10 mouse cellular contexts compared by ENCODE assay signal in the genomic region with DNA sequence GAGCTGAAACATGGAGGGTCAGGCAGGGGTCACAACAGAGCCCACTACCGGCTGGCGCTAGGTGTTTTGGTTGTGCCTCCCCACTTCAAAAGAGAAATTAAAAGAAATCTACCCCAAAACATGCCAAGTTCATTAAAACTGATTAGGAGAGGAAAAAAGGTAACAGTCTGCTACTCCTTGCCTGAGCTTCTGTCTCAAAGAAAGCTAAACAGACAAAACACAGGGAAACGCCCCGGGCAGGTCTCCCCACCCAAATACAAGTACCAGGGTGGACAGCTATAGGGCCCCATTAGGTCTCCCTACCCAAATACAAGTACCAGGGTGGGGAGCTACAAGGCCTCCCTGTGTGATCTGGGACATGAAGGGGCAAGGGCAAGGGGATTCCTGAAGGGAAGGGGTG. TPM values are rescaled to one million over a fixed set of nuclear protein-coding genes. Genes with fewer than 3 reads are reported as not detected.
A peak's percentile ranks its signal among the peaks of the same experiment; 100 is the strongest.
DNase-seq lines count a peak whose midpoint lies in the region; ATAC-seq and TF ChIP-seq lines count a peak whose summit lies in the region.
"Had no signal": no experiment of that assay in that cellular context is flagged by ENCODE, and none has a peak within 500 bp of the region (broad histone marks: within the 10 kb centered on the region; RNA-seq: fewer than 3 reads in every experiment).

A gene (plus strand): TSS at position 301 of the 400 bp plus-strand sequence.

- no peaks in the 10 kb centered on the region; the same call in 1 of the 2 replicates for H3K36me3 ChIP-seq in forebrain, embryonic 11.5 days (ENCODE audit: control insufficient read depth, insufficient read depth, low read length)
- 0 out of 2 replicates have a peak, but pooled peaks cover 7% of the 10 kb centered on the region for H3K36me3 ChIP-seq in hindbrain, postnatal 0 days (ENCODE audit: insufficient read depth, low read length)
- peaks cover 42% of the 10 kb centered on the region for H3K36me3 ChIP-seq in neural tube, embryonic 13.5 days

- ATAC-seq in forebrain, embryonic 11.5 days (replicated peaks; ENCODE audit: low FRiP score) = no peak
- no peak for ATAC-seq in hindbrain, postnatal 0 days
- ATAC-seq in neural tube, embryonic 13.5 days (ENCODE audit: low read depth) = no peak

- peaks cover 9% of the 10 kb centered on the region for H3K4me1 ChIP-seq in forebrain, embryonic 11.5 days (replicated peaks; ENCODE audit: control insufficient read depth, insufficient read depth, low read length)
- H3K4me1 ChIP-seq in hindbrain, postnatal 0 days (ENCODE audit: insufficient read depth, low read length) = peaks cover 9% of the 10 kb centered on the region
- H3K4me1 ChIP-seq in neural tube, embryonic 13.5 days (replicated peaks) = peaks cover 39% of the 10 kb centered on the region

- no peak within 1 kb of the TSS for H3K9ac ChIP-seq in forebrain, embryonic 11.5 days (ENCODE audit: low read length)
- H3K9ac ChIP-seq in hindbrain, postnatal 0 days (replicated peaks; ENCODE audit: low read length) = peak within 1 kb of the TSS; percentile 97; the same call in 1 of the 2 replicates
- peak within 1 kb of the TSS; percentile 61; the same call in 1 of the 2 replicates for H3K9ac ChIP-seq in neural tube, embryonic 13.5 days

- WGBS in forebrain, embryonic 11.5 days = 97% methylated on average over 4 of the region's 4 CpGs
- 97% methylated on average over 4 of the region's 4 CpGs for WGBS in hindbrain, postnatal 0 days
- WGBS in neural tube, embryonic 13.5 days = 96% methylated on average over 4 of the region's 4 CpGs

- no peaks in the 10 kb centered on the region for H3K9me3 ChIP-seq in forebrain, embryonic 11.5 days (ENCODE audit: control insufficient read depth, low read length)
- no peaks in the 10 kb centered on the region for H3K9me3 ChIP-seq in hindbrain, postnatal 0 days (ENCODE audit: low read length)
- H3K9me3 ChIP-seq in neural tube, embryonic 13.5 days = no peaks in the 10 kb centered on the region

- no peak within 1 kb of the TSS for H3K4me3 ChIP-seq in layer of hippocampus, adult 2 months
- H3K4me3 ChIP-seq in forebrain, embryonic 11.5 days (ENCODE audit: low read depth, low read length) = no peak within 1 kb of the TSS
- H3K4me3 ChIP-seq in hindbrain, postnatal 0 days (ENCODE audit: low read length) = no peak within 1 kb of the TSS
- no peak within 1 kb of the TSS for H3K4me3 ChIP-seq in neural tube, embryonic 13.5 days

- no peaks in the 10 kb centered on the region for H3K27me3 ChIP-seq in forebrain, embryonic 11.5 days (ENCODE audit: control insufficient read depth, insufficient read depth, low read length)
- no peaks in the 10 kb centered on the region for H3K27me3 ChIP-seq in hindbrain, postnatal 0 days (ENCODE audit: insufficient read depth, low read length)
- no peaks in the 10 kb centered on the region for H3K27me3 ChIP-seq in neural tube, embryonic 13.5 days

- H3K27ac ChIP-seq in layer of hippocampus, adult 2 months = peak within 1 kb of the TSS; percentile 100
- no peak within 1 kb of the TSS for H3K27ac ChIP-seq in forebrain, embryonic 11.5 days (ENCODE audit: low read depth, low read length)
- peak within 1 kb of the TSS; percentile 100 for H3K27ac ChIP-seq in hindbrain, postnatal 0 days
- peak within 1 kb of the TSS; percentile 98 for H3K27ac ChIP-seq in neural tube, embryonic 13.5 days (replicated peaks)

- no peak for DNase-seq in layer of hippocampus, adult 2 months (ENCODE audit: low spot score in 2 of 2)
- DNase-seq in layer of hippocampus, postnatal 14 days (ENCODE audit: low spot score in 2 of 2) = no peak
- no peak for DNase-seq in forebrain, embryonic 11.5 days (ENCODE audit: low spot score)
- DNase-seq in hindbrain, postnatal 0 days (ENCODE audit: low spot score) = no peak
- DNase-seq in c-Kit-positive CD71-positive TER-119-positive erythroid progenitor cells, embryonic 14.5 days (ENCODE audit: low spot score) = no peak
- no peak for DNase-seq in urinary bladder, postnatal 14 days (ENCODE audit: low spot score)
- DNase-seq: adrenal gland, adult 2 months; heart, adult 18-20 months had no signal

- no peak within 1 kb of the TSS for H3K4me2 ChIP-seq in forebrain, embryonic 11.5 days (ENCODE audit: low read depth, low read length, severe bottlenecking)
- peak within 1 kb of the TSS; percentile 53; the same call in 1 of the 2 replicates for H3K4me2 ChIP-seq in hindbrain, postnatal 0 days (ENCODE audit: low read depth, low read length)
- peak within 1 kb of the TSS; percentile 52; the same call in 1 of the 2 replicates for H3K4me2 ChIP-seq in neural tube, embryonic 13.5 days

- TF ChIP-seq CTCF in layer of hippocampus, adult 2 months (conservative IDR thresholded peaks at IDR 0.05) = no peak
- TF ChIP-seq CTCF in hindbrain, postnatal 0 days (IDR thresholded peaks at IDR 0.05; ENCODE audit: low read depth) = no peak

RNA-seq across cellular contexts. Expression of the gene that starts here (rescaled TPM):
- not detected for total RNA-seq in layer of hippocampus, adult 2 months (2021)
- not detected for total RNA-seq in layer of hippocampus, postnatal 14 days (2021)
- polyA plus RNA-seq in forebrain, embryonic 11.5 days (2014; fragmentation: Nextera tagmentation; extraction: Ambion mirVana) = 3.3 and 14.8 TPM in 2 replicates
- not detected in 2 replicates for total RNA-seq in hindbrain, postnatal 0 days (2014; rRNA removed)
- 4.9 and 17.2 TPM in 2 replicates for polyA plus RNA-seq in hindbrain, postnatal 0 days (2015; fragmentation: Nextera tagmentation; extraction: Ambion mirVana)
- polyA plus RNA-seq in neural tube, embryonic 13.5 days (2015; fragmentation: Nextera tagmentation; extraction: Ambion mirVana) = 40.5 and 48.8 TPM in 2 replicates
- total RNA-seq: adrenal gland, adult 2 months; heart, adult 18-20 months; layer of hippocampus, adult 8-10 months had no signal
- polyA plus RNA-seq: adrenal gland, adult 2 months had no signal
